Mouse (Mus musculus): ENCODE data around the gene Rnf17.

DNA sequence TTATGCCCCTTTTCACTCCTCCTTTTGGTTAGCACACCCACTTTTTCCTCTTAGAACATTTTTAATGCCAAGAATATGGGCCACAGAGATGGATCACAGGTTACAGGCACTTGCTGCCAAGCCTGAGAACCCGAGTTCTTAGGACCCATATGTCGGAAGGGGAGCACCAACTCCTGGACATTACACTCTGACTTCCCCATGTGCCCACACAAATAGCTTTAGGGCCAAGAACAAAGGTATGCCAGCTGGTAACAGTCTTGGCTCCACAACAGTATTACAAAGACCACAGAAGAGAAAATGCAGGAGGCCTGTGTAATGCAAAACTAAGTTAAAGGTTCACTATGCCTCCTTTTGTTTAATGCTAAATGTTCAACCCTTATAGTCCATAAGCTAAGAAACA, 128.4 kb downstream of the Rnf17 start:
- TF ChIP-seq TBP (conservative IDR thresholded peaks at IDR 0.05; ENCODE audit: low read depth, low read length) (no peak), CTCF (conservative IDR thresholded peaks at IDR 0.05 in 1 of 2, IDR thresholded peaks at IDR 0.05 in 1 of 2; ENCODE audit: low read depth in 2 of 2, low read length in 2 of 2) (no peak), POLR2A (IDR thresholded peaks at IDR 0.05; ENCODE audit: low read depth, low read length) (no peak), SIN3A (IDR thresholded peaks at IDR 0.05; ENCODE audit: low read length) (no peak), USF1 (IDR thresholded peaks at IDR 0.05; ENCODE audit: low read depth, low read length) (no peak), GABPA (IDR thresholded peaks at IDR 0.05; ENCODE audit: insufficient replicate concordance, low read depth, low read length) (no peak)

Data from CH12.LX (cell line).